Mouse (Mus musculus): Measurements from ENCODE around the gene Laptm4a.
A peak's percentile ranks its signal among the peaks of the same experiment; 100 is the strongest.

Gene Laptm4a

GRCm38 (mm10) chr12:8921394-8922368 lies at the start of gene Laptm4a:
Laptm4a (plus strand) TSS chr12:8921664.
- peak; percentile 96 to 98 for DNase-seq

GRCm38 (mm10) chr12:8875583-8875982 lies 45.9 kb upstream of the Laptm4a start:
- DNase-seq, result no peak

- DNase-seq, result peak; percentile 66 to 74
Measured at GRCm38 (mm10) chr12:8876865-8877264, 44.6 kb upstream of the Laptm4a start.

GRCm38 (mm10) chr12:8877413-8877812 lies 44.1 kb upstream of the Laptm4a start:
- peak in 1 of 2 experiments; percentile 46 for DNase-seq

- DNase-seq, result no peak
Measured at GRCm38 (mm10) chr12:8878752-8879151, 42.7 kb upstream of the Laptm4a start.

- no peak for DNase-seq
Measured at GRCm38 (mm10) chr12:8879389-8879788, 42.1 kb upstream of the Laptm4a start.

GRCm38 (mm10) chr12:8881736-8882135 lies 39.7 kb upstream of the Laptm4a start:
- peak; percentile 40 to 49 for DNase-seq

GRCm38 (mm10) chr12:8882376-8882775 lies 39.1 kb upstream of the Laptm4a start:
- DNase-seq, result no peak

GRCm38 (mm10) chr12:8884426-8885145 lies 36.9 kb upstream of the Laptm4a start:
- DNase-seq, result peak; percentile 55 to 66

GRCm38 (mm10) chr12:8885146-8885543 lies 36.3 kb upstream of the Laptm4a start:
- peak in 1 of 2 experiments; percentile 44 for DNase-seq

GRCm38 (mm10) chr12:8885950-8886349 lies 35.5 kb upstream of the Laptm4a start:
- DNase-seq, result no peak

- DNase-seq, result no peak
Measured at GRCm38 (mm10) chr12:8888445-8888844, 33.0 kb upstream of the Laptm4a start.

GRCm38 (mm10) chr12:8889117-8889665 lies 32.3 kb upstream of the Laptm4a start:
- peak; percentile 79 to 85 for DNase-seq

- peak in 1 of 2 experiments; percentile 47 for DNase-seq
Measured at GRCm38 (mm10) chr12:8892876-8893532, 28.5 kb upstream of the Laptm4a start.

- DNase-seq, result no peak
Measured at GRCm38 (mm10) chr12:8897140-8897539, 24.3 kb upstream of the Laptm4a start.

GRCm38 (mm10) chr12:8898879-8899785 lies 22.3 kb upstream of the Laptm4a start:
- DNase-seq, result no peak

- peak in 1 of 2 experiments; percentile 37 for DNase-seq
Measured at GRCm38 (mm10) chr12:8900107-8900698, 21.3 kb upstream of the Laptm4a start.

- peak; percentile 65 to 73 for DNase-seq
Measured at GRCm38 (mm10) chr12:8900919-8901663, 20.4 kb upstream of the Laptm4a start.

- no peak for DNase-seq
Measured at GRCm38 (mm10) chr12:8901934-8902333, 19.5 kb upstream of the Laptm4a start.

- no peak for DNase-seq
Measured at GRCm38 (mm10) chr12:8902479-8902878, 19.0 kb upstream of the Laptm4a start.
